Mouse (Mus musculus) left cerebral cortex, adult 8-10 months (tissue): ENCODE data around the gene Kcnc2. TPM values are rescaled to one million over a fixed set of nuclear protein-coding genes. Genes with fewer than 3 reads are reported as not detected.

Source experiments
- DNase-seq, 2 experiments: peaks; one replicate each; pipeline ENCODE4 v3.0.0; 2022; ENCODE audit warnings: low spot score in 2 of 2
- total RNA-seq, 4 experiments: library from RNA; stranded (reverse); gene quantifications; 2 replicates each; pipeline ENCODE4 v1.2.4; 2022

Gene Kcnc2
- total RNA-seq, 4 experiments from 2014 or later, result 69.1 to 84.2 (median 75.3) TPM

DNA sequence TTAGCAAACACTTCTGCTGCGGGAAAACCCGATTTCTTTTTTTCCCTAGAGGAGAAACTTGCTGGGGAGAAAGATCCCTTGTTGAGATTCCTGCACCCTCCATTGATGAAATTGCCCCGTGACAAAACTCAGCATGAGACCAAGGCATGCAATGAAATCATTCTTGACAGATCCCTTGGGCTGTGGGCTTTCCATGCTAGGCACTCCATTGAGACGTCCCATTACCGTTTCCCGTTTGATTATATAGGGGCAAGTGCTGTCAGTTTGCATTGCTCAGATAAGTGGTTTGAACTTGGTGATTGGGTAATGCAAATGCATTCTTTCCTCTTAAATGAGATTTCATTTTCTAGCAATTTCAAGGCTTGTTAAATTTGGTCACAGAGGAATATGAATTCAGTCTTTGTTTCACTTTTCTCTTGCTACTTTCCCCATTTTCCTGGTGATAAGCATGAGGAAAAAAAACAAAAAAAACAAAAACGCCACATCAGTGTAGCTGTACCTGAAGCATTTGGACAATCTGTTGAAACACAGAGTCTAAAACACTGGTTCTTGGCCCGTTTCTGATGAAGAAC lies 123.6 kb downstream of the Kcnc2 start:
- DNase-seq, result no peak

DNA sequence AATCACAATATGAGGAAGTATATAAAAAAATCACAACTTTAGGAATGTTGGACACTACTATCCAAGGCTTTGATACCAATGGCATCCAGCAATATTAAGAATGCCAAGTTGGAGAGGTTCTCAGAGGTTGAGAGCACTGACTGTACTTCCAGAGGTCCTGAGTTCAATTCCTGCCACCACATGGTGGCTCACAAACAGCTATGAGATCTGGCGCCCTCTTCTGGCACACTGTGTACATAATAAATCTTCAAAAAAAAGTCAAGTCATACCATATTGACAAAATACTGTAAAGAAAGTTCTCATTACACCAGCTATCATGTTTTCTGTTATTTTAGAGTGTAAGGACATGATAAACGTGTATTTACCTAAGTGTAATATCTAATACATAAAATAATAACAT lies 126.3 kb downstream of the Kcnc2 start:
- DNase-seq, result no peak

GRCm38 (mm10) chr10:112400591-112401404 lies 129.9 kb downstream of the Kcnc2 start:
- no peak for DNase-seq

- DNase-seq, result no peak
Observed at GRCm38 (mm10) chr10:112409525-112409924, 138.6 kb downstream of the Kcnc2 start.

DNA sequence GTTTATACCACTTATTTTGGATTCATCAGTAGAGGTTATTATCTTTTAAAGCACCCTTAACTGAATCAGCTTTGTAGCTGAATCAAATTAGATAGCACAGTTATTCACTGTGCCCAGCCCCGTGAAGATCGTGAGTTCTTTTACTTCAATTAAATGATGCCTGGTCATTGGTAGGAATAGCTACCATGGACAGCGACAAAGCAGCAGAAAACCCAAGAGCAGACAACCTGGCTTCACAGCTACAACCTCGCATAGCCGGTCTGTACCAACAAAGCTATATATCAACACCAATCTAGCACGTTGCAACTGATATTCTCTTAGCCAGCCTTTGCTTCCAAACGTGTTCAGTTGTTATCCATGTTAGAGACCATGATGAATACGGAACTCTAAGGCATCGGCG lies 152.4 kb downstream of the Kcnc2 start:
- DNase-seq, result no peak

GRCm38 (mm10) chr10:112436950-112437349 lies 166.0 kb downstream of the Kcnc2 start:
- no peak for DNase-seq

GRCm38 (mm10) chr10:112444640-112445039 lies 173.7 kb downstream of the Kcnc2 start:
- no peak for DNase-seq

GRCm38 (mm10) chr10:112450910-112451309 lies 180.0 kb downstream of the Kcnc2 start:
- DNase-seq, result no peak

DNA sequence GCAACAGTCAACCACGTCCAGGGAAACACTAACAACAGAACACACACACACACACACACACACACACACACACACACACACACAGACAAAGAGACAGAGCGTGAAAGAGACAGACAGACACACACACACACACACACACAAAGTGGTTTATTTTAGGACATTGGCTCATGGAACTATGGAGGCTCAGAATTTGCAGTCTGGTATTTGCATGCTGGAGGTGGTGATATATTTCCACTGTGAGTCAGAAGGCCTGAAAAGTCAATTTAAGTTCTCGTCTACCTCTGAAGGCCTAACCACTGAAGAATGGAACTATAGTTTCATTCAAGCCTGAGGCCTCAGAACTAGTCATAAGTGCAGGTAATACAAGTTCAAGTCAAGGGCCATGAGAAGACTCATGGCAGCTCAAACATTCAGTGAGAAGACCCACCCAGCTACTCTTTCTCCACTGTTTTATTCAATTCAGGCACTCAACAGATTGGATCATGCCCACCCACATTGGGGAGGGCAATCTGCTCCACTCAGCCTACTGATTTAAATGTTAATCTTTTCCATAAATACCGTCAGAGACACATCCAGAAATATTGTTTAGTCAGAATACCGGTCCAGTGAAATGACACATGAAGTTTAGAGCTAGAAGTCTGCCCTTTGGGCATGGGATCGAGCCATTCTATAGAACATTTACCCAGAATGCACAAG lies 197.9 kb downstream of the Kcnc2 start:
- DNase-seq, result peak in 1 of 2 experiments; percentile 54

- no peak for DNase-seq
Observed at GRCm38 (mm10) chr10:112474122-112474810, 203.3 kb downstream of the Kcnc2 start.

GRCm38 (mm10) chr10:112481461-112481860 lies 210.5 kb downstream of the Kcnc2 start:
- DNase-seq, result peak in 1 of 2 experiments; percentile 74

GRCm38 (mm10) chr10:112481921-112482607 lies 211.1 kb downstream of the Kcnc2 start:
- DNase-seq, result no peak

GRCm38 (mm10) chr10:112484387-112485105 lies 213.6 kb downstream of the Kcnc2 start:
- no peak for DNase-seq

DNA sequence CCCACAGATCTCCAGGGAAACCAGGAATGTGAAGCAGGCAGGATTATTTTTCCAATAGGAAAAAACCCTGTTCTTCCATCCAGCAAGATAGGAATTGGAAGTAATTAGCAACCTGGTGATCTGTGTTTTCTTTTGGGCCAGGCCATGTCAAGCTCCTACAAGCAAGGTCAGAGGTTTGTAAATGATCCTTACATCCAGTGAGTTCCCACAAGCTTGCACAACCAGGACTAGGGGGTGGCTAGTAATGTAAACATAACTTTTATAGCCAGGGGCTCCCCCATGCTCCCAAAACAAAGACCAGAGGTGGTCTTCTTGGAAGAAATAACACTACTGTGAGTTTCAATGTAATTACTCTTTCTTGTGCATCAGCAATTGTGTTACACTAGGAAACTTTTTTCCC lies 214.9 kb downstream of the Kcnc2 start:
- DNase-seq, result no peak

DNA sequence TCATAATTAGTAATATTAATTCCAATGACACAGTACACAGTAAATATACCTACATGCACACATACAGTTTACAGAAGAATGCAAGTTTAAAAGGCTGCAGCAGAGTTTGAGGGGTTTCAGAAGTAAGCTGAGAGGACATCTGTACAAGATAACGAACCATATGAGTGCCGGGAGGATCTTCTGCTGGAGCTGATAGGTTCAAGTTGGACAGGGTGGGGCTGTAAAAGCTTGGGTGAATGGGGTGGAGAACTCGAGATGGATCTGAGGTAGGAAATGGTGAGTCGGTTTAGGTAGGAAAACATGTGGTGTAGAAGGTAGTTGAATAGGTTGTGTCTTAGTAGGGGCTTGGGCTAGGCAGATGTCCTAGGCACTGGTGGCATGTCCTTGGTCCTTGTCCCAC lies 217.8 kb downstream of the Kcnc2 start:
- DNase-seq, result no peak

Other genes with a start within 250 kb of the Kcnc2 start
- gene Glipr1l1, start 210.9 kb upstream of the Kcnc2 start, total RNA-seq, result not detected
- not detected for gene Glipr1l2, start 187.8 kb upstream of the Kcnc2 start, total RNA-seq
- gene Glipr1l3, start 110.8 kb upstream of the Kcnc2 start, total RNA-seq, result not detected
- gene Caps2, start 107.5 kb upstream of the Kcnc2 start, total RNA-seq, result under 1 TPM in 2 of 4 experiments, not detected in 2; 0.14 to 0.42 TPM